Mouse (Mus musculus): ENCODE results near the gene Lrrc1. TPM values are rescaled to one million over a fixed set of nuclear protein-coding genes. Genes with fewer than 3 reads are reported as not detected.

Lrrc1 gene
- polyA plus RNA-seq, 1 experiment from 2014 or later = 23.2 TPM

GRCm38 (mm10) chr9:77510574-77510973 lies 34.1 kb downstream of the Lrrc1 start:
- WGBS = 72% methylated on average over 8 of the region's 8 CpGs
- no peak overlapping the region for H3K4me3 ChIP-seq (ENCODE audit: low read length)
- H3K4me2 ChIP-seq (replicated peaks; ENCODE audit: low read depth, low read length) = no peak overlapping the region
- H3K36me3 ChIP-seq (ENCODE audit: insufficient read depth, low read length) = no peaks in the 10 kb centered on the region
- no peaks in the 10 kb centered on the region for H3K27me3 ChIP-seq (ENCODE audit: insufficient read depth, low read length)
- no peaks in the 10 kb centered on the region for H3K9me3 ChIP-seq (ENCODE audit: low read length)
- no peak overlapping the region for H3K9ac ChIP-seq (replicated peaks; ENCODE audit: low read length)
- ATAC-seq (ENCODE audit: low FRiP score, low TSS enrichment) = no peak
- H3K27ac ChIP-seq (ENCODE audit: low read length) = no peak overlapping the region
- H3K4me1 ChIP-seq (ENCODE audit: insufficient read depth, low read length) = no peaks in the 10 kb centered on the region; the same call in 1 of the 2 replicates

GRCm38 (mm10) chr9:77507743-77508394 lies 36.8 kb downstream of the Lrrc1 start:
- H3K9ac ChIP-seq (replicated peaks; ENCODE audit: low read length) = no peak overlapping the region
- H3K4me1 ChIP-seq (ENCODE audit: insufficient read depth, low read length) = peaks cover 6% of the 10 kb centered on the region
- no peaks in the 10 kb centered on the region for H3K9me3 ChIP-seq (ENCODE audit: low read length)
- no peak overlapping the region for H3K27ac ChIP-seq (ENCODE audit: low read length)
- ATAC-seq (ENCODE audit: low FRiP score, low TSS enrichment) = no peak
- H3K4me3 ChIP-seq (ENCODE audit: low read length) = no peak overlapping the region
- WGBS = 92% methylated on average over 3 of the region's 3 CpGs
- no peak overlapping the region for H3K4me2 ChIP-seq (replicated peaks; ENCODE audit: low read depth, low read length)
- no peaks in the 10 kb centered on the region for H3K27me3 ChIP-seq (ENCODE audit: insufficient read depth, low read length)
- H3K36me3 ChIP-seq (ENCODE audit: insufficient read depth, low read length) = no peaks in the 10 kb centered on the region

DNA sequence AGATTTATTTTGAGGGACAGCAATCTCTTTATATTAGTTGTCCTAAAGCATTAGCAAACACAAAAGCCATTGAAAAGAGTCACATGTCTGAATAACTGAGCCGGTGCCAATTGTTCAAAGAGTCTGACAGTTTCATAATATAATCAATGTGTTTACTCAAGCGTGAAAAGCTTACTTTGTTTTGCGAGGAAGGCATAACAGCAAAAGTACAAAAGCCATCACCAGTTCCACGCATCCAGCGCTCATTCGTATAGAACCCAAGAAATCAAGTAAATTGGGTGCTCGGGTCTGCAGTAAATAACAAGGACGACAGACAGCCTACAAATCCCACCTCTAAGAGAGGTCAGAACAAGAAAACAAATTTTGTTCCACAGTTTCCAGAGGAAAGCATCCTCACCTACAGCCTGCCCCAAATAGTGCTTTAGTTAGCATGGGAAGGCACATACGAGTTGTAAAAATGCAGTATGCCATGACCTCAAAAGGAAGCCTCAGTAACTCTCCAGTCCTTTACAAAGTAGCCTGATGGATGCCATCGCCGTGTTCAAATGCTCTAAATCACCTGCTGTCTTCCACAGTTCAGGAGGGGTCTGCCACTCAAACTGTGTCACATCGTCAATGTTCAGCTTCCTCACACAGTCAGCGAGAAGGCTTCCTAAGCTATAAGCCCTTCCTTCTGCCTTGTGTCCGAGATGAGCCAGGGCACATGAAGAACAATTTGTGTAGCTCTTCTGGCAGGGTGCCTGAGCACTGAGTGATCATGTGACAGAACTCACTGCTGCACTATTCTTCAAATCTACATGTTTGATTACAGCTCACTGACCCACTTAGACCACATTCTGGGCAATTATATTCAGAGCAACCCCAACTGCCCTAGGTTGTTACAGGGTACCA lies 41.9 kb downstream of the Lrrc1 start:
- Histone ChIP-seq H3K4me1 (ENCODE audit: insufficient read depth, low read length) (peaks cover 10% of the 10 kb centered on the region), H3K9me3 (ENCODE audit: low read length) (no peaks in the 10 kb centered on the region), H3K4me2 (replicated peaks; ENCODE audit: low read depth, low read length) (no peak overlapping the region), H3K27me3 (ENCODE audit: insufficient read depth, low read length) (no peaks in the 10 kb centered on the region), H3K36me3 (ENCODE audit: insufficient read depth, low read length) (no peaks in the 10 kb centered on the region), H3K9ac (replicated peaks; ENCODE audit: low read length) (no peak overlapping the region), H3K4me3 (ENCODE audit: low read length) (no peak overlapping the region), H3K27ac (ENCODE audit: low read length) (no peak overlapping the region)
- WGBS = 59% methylated on average over 14 of the region's 14 CpGs
- ATAC-seq (ENCODE audit: low FRiP score, low TSS enrichment) = no peak

GRCm38 (mm10) chr9:77502171-77502547 lies 42.5 kb downstream of the Lrrc1 start:
- Histone ChIP-seq H3K4me1 (ENCODE audit: insufficient read depth, low read length) (peaks cover 11% of the 10 kb centered on the region), H3K4me2 (replicated peaks; ENCODE audit: low read depth, low read length) (no peak overlapping the region), H3K27me3 (ENCODE audit: insufficient read depth, low read length) (no peaks in the 10 kb centered on the region), H3K27ac (ENCODE audit: low read length) (no peak overlapping the region), H3K9ac (replicated peaks; ENCODE audit: low read length) (no peak overlapping the region), H3K36me3 (ENCODE audit: insufficient read depth, low read length) (no peaks in the 10 kb centered on the region), H3K4me3 (ENCODE audit: low read length) (no peak overlapping the region), H3K9me3 (ENCODE audit: low read length) (no peaks in the 10 kb centered on the region)
- ATAC-seq (ENCODE audit: low FRiP score, low TSS enrichment) = no peak
- 87% methylated on average over 6 of the region's 6 CpGs for WGBS

DNA sequence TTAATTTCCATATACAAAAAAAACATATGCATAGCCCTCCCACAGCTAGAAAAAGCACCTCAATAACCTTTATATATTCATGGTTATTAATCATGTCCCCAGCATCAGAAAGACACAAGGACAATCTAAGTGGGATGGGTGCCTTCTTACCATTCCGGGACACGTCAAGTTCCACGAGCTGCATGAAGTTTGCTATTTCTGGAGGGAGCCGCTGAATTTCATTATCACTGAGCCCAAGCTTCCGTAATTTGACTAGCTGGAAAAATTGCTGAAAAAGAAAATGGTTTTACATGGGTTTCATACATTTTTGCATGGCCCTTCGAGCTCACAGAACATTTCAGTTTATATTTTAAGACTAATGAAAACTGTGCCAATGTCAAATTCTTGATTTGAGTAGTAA lies 45.6 kb downstream of the Lrrc1 start:
- WGBS = 91% methylated on average over 6 of the region's 6 CpGs
- no peaks in the 10 kb centered on the region for H3K36me3 ChIP-seq (ENCODE audit: insufficient read depth, low read length)
- H3K27ac ChIP-seq (ENCODE audit: low read length) = no peak overlapping the region
- no peak overlapping the region for H3K4me2 ChIP-seq (replicated peaks; ENCODE audit: low read depth, low read length)
- no peak overlapping the region for H3K9ac ChIP-seq (replicated peaks; ENCODE audit: low read length)
- H3K4me3 ChIP-seq (ENCODE audit: low read length) = no peak overlapping the region
- peaks cover 17% of the 10 kb centered on the region for H3K4me1 ChIP-seq (ENCODE audit: insufficient read depth, low read length)
- H3K27me3 ChIP-seq (ENCODE audit: insufficient read depth, low read length) = no peaks in the 10 kb centered on the region
- no peak for ATAC-seq (ENCODE audit: low FRiP score, low TSS enrichment)
- no peaks in the 10 kb centered on the region for H3K9me3 ChIP-seq (ENCODE audit: low read length)

DNA sequence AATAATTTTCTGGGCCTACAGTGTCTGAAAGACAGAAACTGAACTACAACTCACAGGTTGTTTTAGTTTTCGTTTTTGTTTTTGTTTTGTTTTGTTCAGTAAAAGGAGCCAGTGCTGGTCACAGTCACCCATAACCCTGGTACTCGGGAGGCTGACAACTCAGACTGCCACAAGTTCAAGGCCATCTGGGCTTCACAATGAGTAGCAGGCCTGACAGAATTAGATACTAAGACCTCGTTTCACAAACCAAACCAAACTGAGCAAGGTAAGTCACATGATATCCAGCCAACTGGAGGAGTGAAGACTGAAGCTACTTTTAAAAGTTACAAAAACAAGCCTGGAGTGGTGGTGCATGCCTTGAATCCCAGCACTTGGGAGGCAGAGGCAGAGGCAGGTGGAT lies 46.3 kb downstream of the Lrrc1 start:
- Histone ChIP-seq H3K9me3 (ENCODE audit: low read length) (no peaks in the 10 kb centered on the region), H3K36me3 (ENCODE audit: insufficient read depth, low read length) (no peaks in the 10 kb centered on the region), H3K4me2 (replicated peaks; ENCODE audit: low read depth, low read length) (no peak overlapping the region), H3K27ac (ENCODE audit: low read length) (no peak overlapping the region), H3K4me1 (ENCODE audit: insufficient read depth, low read length) (peaks cover 17% of the 10 kb centered on the region), H3K27me3 (ENCODE audit: insufficient read depth, low read length) (no peaks in the 10 kb centered on the region), H3K4me3 (ENCODE audit: low read length) (no peak overlapping the region), H3K9ac (replicated peaks; ENCODE audit: low read length) (no peak overlapping the region)
- no peak for ATAC-seq (ENCODE audit: low FRiP score, low TSS enrichment)
- 67% methylated on average over 3 of the region's 3 CpGs for WGBS

- ATAC-seq (ENCODE audit: low FRiP score, low TSS enrichment) = no peak
- WGBS = 56% methylated on average over 6 of the region's 6 CpGs
Measured at GRCm38 (mm10) chr9:77497173-77497572, 47.5 kb downstream of the Lrrc1 start.

DNA sequence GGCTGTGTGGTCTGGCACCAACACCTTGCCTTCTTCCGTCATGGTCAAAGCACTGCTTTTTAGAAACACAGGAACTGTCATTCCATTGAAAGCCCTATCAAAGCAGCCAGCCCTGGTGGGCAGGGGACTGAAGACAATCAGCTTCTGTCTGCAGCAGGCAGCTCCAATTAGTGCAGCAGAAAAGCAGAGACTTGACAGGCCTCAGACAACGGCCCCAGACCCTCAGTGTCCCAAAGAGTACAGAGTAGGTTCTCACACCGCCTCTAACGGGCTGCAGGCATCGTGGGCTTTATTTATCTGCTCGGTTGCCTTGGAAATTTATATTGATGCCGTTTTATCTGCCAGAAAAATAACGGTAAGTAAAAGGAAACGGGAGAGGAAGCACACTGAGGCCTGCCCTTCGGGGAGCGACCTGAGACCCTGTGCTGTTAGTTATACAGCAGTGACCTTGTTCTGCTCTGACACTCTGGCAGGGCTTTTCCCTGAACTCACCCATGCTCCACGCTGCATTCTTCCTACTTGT lies 48.1 kb downstream of the Lrrc1 start:
- H3K4me1 ChIP-seq (ENCODE audit: insufficient read depth, low read length) = peaks cover 7% of the 10 kb centered on the region
- 29% methylated on average over 12 of the region's 12 CpGs for WGBS
- H3K9ac ChIP-seq (replicated peaks; ENCODE audit: low read length) = no peak overlapping the region
- no peak for ATAC-seq (ENCODE audit: low FRiP score, low TSS enrichment)
- no peaks in the 10 kb centered on the region for H3K27me3 ChIP-seq (ENCODE audit: insufficient read depth, low read length)
- H3K36me3 ChIP-seq (ENCODE audit: insufficient read depth, low read length) = no peaks in the 10 kb centered on the region
- no peak overlapping the region for H3K4me2 ChIP-seq (replicated peaks; ENCODE audit: low read depth, low read length)
- no peaks in the 10 kb centered on the region for H3K9me3 ChIP-seq (ENCODE audit: low read length)
- H3K27ac ChIP-seq (ENCODE audit: low read length) = no peak overlapping the region
- no peak overlapping the region for H3K4me3 ChIP-seq (ENCODE audit: low read length)

More at GRCm38 (mm10) chr9:77497173-77497572, 47.5 kb downstream of the Lrrc1 start:
- no peak overlapping the region for H3K4me3 ChIP-seq (ENCODE audit: low read length)
- H3K9me3 ChIP-seq (ENCODE audit: low read length) = no peaks in the 10 kb centered on the region
- H3K9ac ChIP-seq (replicated peaks; ENCODE audit: low read length) = no peak overlapping the region
- H3K27ac ChIP-seq (ENCODE audit: low read length) = no peak overlapping the region
- no peak overlapping the region for H3K4me2 ChIP-seq (replicated peaks; ENCODE audit: low read depth, low read length)
- peaks cover 7% of the 10 kb centered on the region for H3K4me1 ChIP-seq (ENCODE audit: insufficient read depth, low read length)
- H3K36me3 ChIP-seq (ENCODE audit: insufficient read depth, low read length) = no peaks in the 10 kb centered on the region
- H3K27me3 ChIP-seq (ENCODE audit: insufficient read depth, low read length) = no peaks in the 10 kb centered on the region

DNA sequence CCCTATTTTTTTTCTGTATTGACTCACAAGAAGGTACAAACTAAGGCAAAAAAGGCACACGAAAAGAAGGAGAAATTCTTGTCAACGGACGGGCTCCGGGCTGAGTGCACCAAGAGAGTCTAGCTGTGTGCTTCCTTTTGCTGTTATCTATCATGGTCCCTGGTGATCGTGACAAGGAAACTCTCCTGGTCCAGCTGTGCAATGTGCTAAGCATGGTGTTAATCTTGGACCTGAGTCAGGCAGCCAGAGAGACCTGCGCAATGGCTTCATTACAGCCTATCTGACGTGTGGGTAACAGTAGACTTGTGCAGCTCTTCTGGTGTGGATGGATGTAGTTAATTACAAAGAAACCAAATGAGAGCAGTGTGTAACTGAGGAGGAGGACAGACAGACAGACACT lies 50.4 kb downstream of the Lrrc1 start:
- H3K4me3 ChIP-seq (ENCODE audit: low read length) = no peak overlapping the region
- no peaks in the 10 kb centered on the region for H3K36me3 ChIP-seq (ENCODE audit: insufficient read depth, low read length)
- H3K4me2 ChIP-seq (replicated peaks; ENCODE audit: low read depth, low read length) = no peak overlapping the region
- no peak for ATAC-seq (ENCODE audit: low FRiP score, low TSS enrichment)
- WGBS = 89% methylated on average over 7 of the region's 7 CpGs
- H3K27ac ChIP-seq (ENCODE audit: low read length) = no peak overlapping the region
- H3K4me1 ChIP-seq (ENCODE audit: insufficient read depth, low read length) = peaks cover 7% of the 10 kb centered on the region
- no peaks in the 10 kb centered on the region for H3K9me3 ChIP-seq (ENCODE audit: low read length)
- H3K27me3 ChIP-seq (ENCODE audit: insufficient read depth, low read length) = no peaks in the 10 kb centered on the region
- H3K9ac ChIP-seq (replicated peaks; ENCODE audit: low read length) = no peak overlapping the region

DNA sequence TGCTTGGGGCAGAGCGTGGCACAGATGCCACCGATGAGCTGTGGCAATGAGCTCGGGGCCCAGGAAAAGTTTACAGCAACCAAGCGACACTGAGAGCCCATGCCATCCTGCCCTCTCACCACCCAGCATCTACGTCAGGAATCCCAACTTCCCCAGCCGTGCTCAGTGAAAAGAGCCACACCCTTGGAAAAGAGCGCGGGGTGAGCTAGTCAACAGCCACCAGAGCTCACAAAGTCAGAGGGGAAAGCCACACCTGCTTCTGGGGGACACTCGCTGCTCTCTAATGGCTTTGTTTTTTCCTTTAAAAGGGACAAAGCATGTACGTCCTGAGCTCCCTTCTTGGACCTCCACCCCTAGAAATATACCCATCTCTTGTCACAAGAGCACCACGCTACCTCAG lies 56.1 kb downstream of the Lrrc1 start:
- WGBS = 85% methylated on average over 11 of the region's 11 CpGs
- no peak for ATAC-seq (ENCODE audit: low FRiP score, low TSS enrichment)
- Histone ChIP-seq H3K4me1 (ENCODE audit: insufficient read depth, low read length) (no peaks in the 10 kb centered on the region), H3K27me3 (ENCODE audit: insufficient read depth, low read length) (no peaks in the 10 kb centered on the region), H3K4me3 (ENCODE audit: low read length) (no peak overlapping the region), H3K9ac (replicated peaks; ENCODE audit: low read length) (no peak overlapping the region), H3K9me3 (ENCODE audit: low read length) (no peaks in the 10 kb centered on the region), H3K27ac (ENCODE audit: low read length) (no peak overlapping the region), H3K4me2 (replicated peaks; ENCODE audit: low read depth, low read length) (no peak overlapping the region), H3K36me3 (ENCODE audit: insufficient read depth, low read length) (no peaks in the 10 kb centered on the region)
